Mouse (Mus musculus) heart, embryonic 10.5 days (tissue): ENCODE measurements around the gene Ankrd53. TPM values are rescaled to one million over a fixed set of nuclear protein-coding genes. Genes with fewer than 3 reads are reported as not detected.

ENCODE experiments used
- DNase-seq: peaks from one replicate; pipeline ENCODE4 v3.0.0-alpha.2; 2017; ENCODE audit warnings: low spot score
- H3K27ac ChIP-seq: fragments of 300-500 bp; sonication (generic); 2 replicates; pipeline ENCODE4 v1.5.1; 2016; ENCODE audit warnings: mild to moderate bottlenecking
- H3K27me3 ChIP-seq: fragments of 300-500 bp; sonication (generic); 2 replicates; pipeline ENCODE4 v1.6.1; 2016; ENCODE audit warnings: mild to moderate bottlenecking; ENCODE audit not compliant: poor library complexity, insufficient read depth, severe bottlenecking
- H3K36me3 ChIP-seq: fragments of 300-500 bp; sonication (generic); 2 replicates; pipeline ENCODE4 v1.6.1; 2016; ENCODE audit warnings: mild to moderate bottlenecking, moderate library complexity
- H3K4me1 ChIP-seq: fragments of 300-500 bp; sonication (generic); 2 replicates; pipeline ENCODE4 v1.6.1; 2016; ENCODE audit warnings: mild to moderate bottlenecking
- H3K4me3 ChIP-seq: fragments of 300-500 bp; sonication (generic); 2 replicates; pipeline ENCODE4 v1.5.1; 2016; ENCODE audit warnings: mild to moderate bottlenecking, moderate library complexity
- H3K9me3 ChIP-seq: fragments of 300-500 bp; sonication (generic); 2 replicates; pipeline ENCODE4 v1.6.1; 2016; ENCODE audit warnings: mild to moderate bottlenecking, moderate library complexity
- WGBS: fragments of 180-500 bp; shearing (Covaris S2); methylation state at CpG from one replicate; pipeline ENCODE4 v1.1.7; 2016; 5-methylcytosine and 5-hydroxymethylcytosine counted together
- polyA plus RNA-seq: library from polyadenylated mRNA; unstranded; fragments of >200 nt; fragmentation: Nextera tagmentation; extraction: Ambion mirVana; gene quantifications from 2 replicates; pipeline ENCODE4 v1.2.1, GENCODE M21; 2016

Ankrd53 gene
- 0.09 and 0.10 TPM in 2 replicates for polyA plus RNA-seq

GRCm38 (mm10) chr6:83762344-83762743 is at the start of gene Ankrd53:
Ankrd53 (plus strand) TSS chr6:83762644.
- Histone ChIP-seq H3K27ac (0 out of 2 replicates have a peak within 1 kb of the TSS, but pooled peaks have one; percentile 25), H3K4me3 (peak within 1 kb of the TSS; percentile 61), H3K9me3 (no peaks in the 10 kb centered on the region), H3K27me3 (peaks cover 81% of the 10 kb centered on the region), H3K36me3 (no peaks in the 10 kb centered on the region), H3K4me1 (peaks cover 31% of the 10 kb centered on the region)
- WGBS, result 25% methylated on average over 6 of the region's 6 CpGs
- no peak for DNase-seq

- Histone ChIP-seq H3K9me3 (no peaks in the 10 kb centered on the region), H3K36me3 (no peaks in the 10 kb centered on the region), H3K27me3 (peaks cover 97% of the 10 kb centered on the region), H3K4me3 (no peak overlapping the region), H3K27ac (no peak overlapping the region), H3K4me1 (peaks cover 30% of the 10 kb centered on the region)
- DNase-seq, result no peak
- WGBS, result 1% methylated on average over 12 of the region's 12 CpGs
Observed at GRCm38 (mm10) chr6:83713271-83714136, 48.9 kb upstream of the Ankrd53 start.

GRCm38 (mm10) chr6:83714221-83715123 is 48.0 kb upstream of the Ankrd53 start:
- 0 out of 2 replicates have a peak overlapping the region, but pooled peaks have one; percentile 0 for H3K4me3 ChIP-seq
- under 1% methylated on average over 34 of the region's 34 CpGs for WGBS
- H3K9me3 ChIP-seq, result no peaks in the 10 kb centered on the region
- H3K27ac ChIP-seq, result no peak overlapping the region
- no peak for DNase-seq
- peaks cover 30% of the 10 kb centered on the region for H3K4me1 ChIP-seq
- H3K27me3 ChIP-seq, result peaks cover 97% of the 10 kb centered on the region
- no peaks in the 10 kb centered on the region for H3K36me3 ChIP-seq

GRCm38 (mm10) chr6:83715461-83716196 is 46.8 kb upstream of the Ankrd53 start:
- Histone ChIP-seq H3K36me3 (no peaks in the 10 kb centered on the region), H3K9me3 (no peaks in the 10 kb centered on the region), H3K27me3 (peaks cover 97% of the 10 kb centered on the region), H3K4me1 (peaks cover 24% of the 10 kb centered on the region), H3K27ac (no peak overlapping the region), H3K4me3 (peak overlapping the region; percentile 32; the same call in 1 of the 2 replicates)
- no peak for DNase-seq
- WGBS, result under 1% methylated on average over 30 of the region's 30 CpGs

DNA sequence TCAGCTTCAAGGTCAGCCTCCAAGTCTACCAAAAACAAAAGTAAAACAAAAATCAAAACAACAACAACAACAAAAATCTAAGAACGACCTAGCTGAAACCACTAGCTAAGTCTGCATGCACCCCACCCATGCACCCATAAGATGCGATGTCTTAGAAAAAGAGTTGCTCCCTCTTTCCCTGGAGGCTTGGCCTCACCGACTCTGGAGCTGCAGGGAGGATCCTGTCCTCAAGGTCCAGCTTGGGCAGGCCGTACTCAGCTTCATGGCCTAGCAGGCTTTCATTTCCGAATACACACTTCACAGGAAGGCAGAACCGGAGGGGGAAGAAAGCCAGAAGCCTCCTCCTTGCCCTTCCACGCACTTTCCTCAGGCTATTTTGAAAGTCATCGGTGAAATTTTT is 45.4 kb upstream of the Ankrd53 start:
- no peak overlapping the region for H3K4me3 ChIP-seq
- H3K27me3 ChIP-seq, result peaks cover 97% of the 10 kb centered on the region
- H3K36me3 ChIP-seq, result no peaks in the 10 kb centered on the region
- WGBS, result 2% methylated on average over 8 of the region's 8 CpGs
- H3K27ac ChIP-seq, result no peak overlapping the region
- H3K4me1 ChIP-seq, result peaks cover 10% of the 10 kb centered on the region
- DNase-seq, result no peak
- no peaks in the 10 kb centered on the region for H3K9me3 ChIP-seq

- no peak overlapping the region for H3K4me3 ChIP-seq
- H3K4me1 ChIP-seq, result no peaks in the 10 kb centered on the region
- no peaks in the 10 kb centered on the region for H3K9me3 ChIP-seq
- H3K27ac ChIP-seq, result no peak overlapping the region
- H3K36me3 ChIP-seq, result no peaks in the 10 kb centered on the region
- DNase-seq, result no peak
- 25% methylated on average over 6 of the region's 6 CpGs for WGBS
- peaks cover 77% of the 10 kb centered on the region for H3K27me3 ChIP-seq
Observed at GRCm38 (mm10) chr6:83722526-83722925, 39.9 kb upstream of the Ankrd53 start.

- no peak for DNase-seq
- Histone ChIP-seq H3K27me3 (peaks cover 63% of the 10 kb centered on the region), H3K36me3 (no peaks in the 10 kb centered on the region), H3K27ac (no peak overlapping the region), H3K4me3 (no peak overlapping the region), H3K4me1 (no peaks in the 10 kb centered on the region), H3K9me3 (no peaks in the 10 kb centered on the region)
- WGBS, result 36% methylated on average over 4 of the region's 4 CpGs
Observed at GRCm38 (mm10) chr6:83727178-83727577, 35.3 kb upstream of the Ankrd53 start.

DNA sequence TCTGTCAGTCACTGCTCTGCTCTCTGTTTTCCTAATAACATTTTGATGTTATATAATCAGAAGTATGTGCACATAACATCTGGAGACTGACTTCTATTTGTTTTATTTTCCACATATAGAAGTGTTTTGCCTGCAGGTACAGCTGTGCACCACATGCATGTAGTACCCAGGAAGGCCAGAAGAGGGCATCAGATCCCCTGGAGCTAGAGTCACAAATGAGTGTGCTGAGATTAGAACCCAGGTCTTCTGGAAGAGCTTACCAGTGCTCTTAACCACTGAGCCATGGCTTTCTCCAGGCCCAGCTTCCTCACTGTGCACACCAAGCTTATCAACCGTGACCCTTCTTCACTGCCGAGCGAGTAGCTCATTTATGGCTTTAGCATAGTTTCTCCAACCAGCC is 34.0 kb upstream of the Ankrd53 start:
- WGBS, result 83% methylated on average over 3 of the region's 3 CpGs
- DNase-seq, result no peak
- no peaks in the 10 kb centered on the region for H3K9me3 ChIP-seq
- no peak overlapping the region for H3K4me3 ChIP-seq
- no peak overlapping the region for H3K27ac ChIP-seq
- peaks cover 58% of the 10 kb centered on the region for H3K27me3 ChIP-seq
- no peaks in the 10 kb centered on the region for H3K36me3 ChIP-seq
- no peaks in the 10 kb centered on the region for H3K4me1 ChIP-seq

DNA sequence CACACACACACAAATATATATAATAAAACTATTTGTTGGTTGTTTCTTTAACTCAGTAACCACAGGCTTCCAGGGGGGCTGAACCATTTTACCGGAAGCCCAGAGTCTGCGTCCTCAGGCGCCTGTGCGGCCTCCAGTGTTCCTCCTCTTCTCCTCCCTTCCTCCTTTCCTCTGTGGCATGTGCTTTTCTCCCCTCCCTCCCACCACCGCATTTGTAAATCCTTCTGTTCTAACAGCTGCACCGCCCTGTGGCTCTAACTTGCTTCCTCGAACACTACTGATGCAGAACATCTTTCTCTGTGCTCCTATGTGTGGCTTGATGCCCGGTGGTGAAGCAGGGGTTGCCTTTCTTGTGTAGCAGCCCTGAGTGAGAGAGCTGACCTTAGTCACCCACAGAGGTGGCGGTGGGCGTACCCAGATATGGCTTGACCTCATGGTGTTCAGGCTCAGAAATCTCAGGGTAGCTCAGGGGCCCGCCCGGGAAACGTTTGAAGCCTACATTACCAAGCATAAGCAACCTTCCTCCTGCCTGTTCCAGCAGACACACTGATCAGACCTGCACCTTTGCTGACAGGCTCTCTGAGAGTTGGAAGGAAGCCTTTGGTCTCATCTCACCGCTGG is 33.0 kb upstream of the Ankrd53 start:
- Histone ChIP-seq H3K9me3 (0 out of 2 replicates have a peak, but pooled peaks cover 3% of the 10 kb centered on the region), H3K4me3 (no peak overlapping the region), H3K27me3 (peaks cover 51% of the 10 kb centered on the region), H3K27ac (no peak overlapping the region), H3K4me1 (no peaks in the 10 kb centered on the region), H3K36me3 (no peaks in the 10 kb centered on the region)
- WGBS, result 62% methylated on average over 14 of the region's 14 CpGs
- DNase-seq, result no peak

DNA sequence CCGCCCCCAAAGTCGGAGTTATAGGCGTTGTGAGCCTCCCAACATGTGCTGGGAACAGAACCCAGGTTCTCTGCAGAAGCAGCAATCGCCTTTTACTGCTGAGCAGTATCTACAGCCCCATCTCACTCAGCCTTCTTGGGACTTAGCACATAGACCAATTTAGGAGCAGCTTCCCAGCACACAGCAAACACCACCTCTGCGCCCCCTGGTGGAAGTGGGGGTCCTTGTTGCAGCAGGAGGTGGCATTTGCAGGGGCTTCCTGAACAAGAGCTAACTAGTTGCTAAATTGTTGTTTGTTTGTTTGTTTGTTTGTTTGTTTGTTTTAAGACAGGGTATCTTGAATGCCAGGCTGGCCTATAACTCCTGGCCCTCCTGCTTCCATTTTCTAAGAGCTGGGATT is 31.3 kb upstream of the Ankrd53 start:
- 30% methylated on average over 5 of the region's 5 CpGs for WGBS
- 0 out of 2 replicates have a peak, but pooled peaks cover 3% of the 10 kb centered on the region for H3K9me3 ChIP-seq
- H3K4me3 ChIP-seq, result no peak overlapping the region
- no peaks in the 10 kb centered on the region for H3K36me3 ChIP-seq
- no peaks in the 10 kb centered on the region for H3K4me1 ChIP-seq
- H3K27ac ChIP-seq, result no peak overlapping the region
- peaks cover 61% of the 10 kb centered on the region for H3K27me3 ChIP-seq
- DNase-seq, result no peak

GRCm38 (mm10) chr6:83737311-83737710 is 25.1 kb upstream of the Ankrd53 start:
- H3K27ac ChIP-seq, result no peak overlapping the region
- H3K4me1 ChIP-seq, result peaks cover 7% of the 10 kb centered on the region; the same call in 1 of the 2 replicates
- peak; percentile 69 for DNase-seq
- 0 out of 2 replicates have a peak, but pooled peaks cover 3% of the 10 kb centered on the region for H3K9me3 ChIP-seq
- peak overlapping the region; percentile 3; the same call in 1 of the 2 replicates for H3K4me3 ChIP-seq
- 23% methylated on average over 13 of the region's 13 CpGs for WGBS
- peaks cover 44% of the 10 kb centered on the region for H3K27me3 ChIP-seq
- no peaks in the 10 kb centered on the region for H3K36me3 ChIP-seq

- no peaks in the 10 kb centered on the region for H3K36me3 ChIP-seq
- 80% methylated on average over 6 of the region's 6 CpGs for WGBS
- H3K4me1 ChIP-seq, result peaks cover 7% of the 10 kb centered on the region; the same call in 1 of the 2 replicates
- peaks cover 51% of the 10 kb centered on the region for H3K27me3 ChIP-seq
- no peak overlapping the region for H3K27ac ChIP-seq
- 0 out of 2 replicates have a peak, but pooled peaks cover 3% of the 10 kb centered on the region for H3K9me3 ChIP-seq
- H3K4me3 ChIP-seq, result no peak overlapping the region
- DNase-seq, result peak; percentile 58
Observed at GRCm38 (mm10) chr6:83738596-83738995, 23.8 kb upstream of the Ankrd53 start.
